Mouse (Mus musculus) lung, postnatal 0 days (tissue): Measurements from ENCODE around the gene Prpsap2.

ENCODE experiments used
- CTCF ChIP-seq: IDR thresholded peaks from 2 replicates; pipeline ENCODE4 v1.5.1; 2016; ENCODE audit warnings: antibody characterized with exemption, mild to moderate bottlenecking
- EP300 ChIP-seq: IDR thresholded peaks from 2 replicates; pipeline ENCODE4 v1.6.1; 2016; ENCODE audit warnings: antibody characterized with exemption, mild to moderate bottlenecking, control low read depth

GRCm38 (mm10) chr11:61686141-61686540 lies 75.7 kb downstream of the Prpsap2 start:
- TF ChIP-seq CTCF (no peak), EP300 (no peak)
